Mouse (Mus musculus) embryonic facial prominence, embryonic 11.5 days (tissue): ENCODE results near the gene Cdca5. TPM values are rescaled to one million over a fixed set of nuclear protein-coding genes. Genes with fewer than 3 reads are reported as not detected.
A peak's percentile ranks its signal among the peaks of the same experiment; 100 is the strongest.

Source experiments
- ATAC-seq: fragments of 200-750 bp; cut with Nextera tagmentation; replicated peaks from 2 replicates; pipeline ENCODE4 v1.8.0; 2017; ENCODE audit warnings: low read depth; ENCODE audit not compliant: insufficient number of reproducible peaks, low FRiP score, low TSS enrichment
- DNase-seq: peaks from one replicate; pipeline ENCODE4 v3.0.0-alpha.2; 2015; ENCODE audit warnings: low spot score
- H3K27ac ChIP-seq: fragments of 300-500 bp; sonication (generic); replicated peaks from 2 replicates; pipeline ENCODE4 v1.5.1; 2014; ENCODE audit warnings: mild to moderate bottlenecking, low read depth, low read length, control low read depth
- H3K27me3 ChIP-seq: fragments of 300-500 bp; sonication (generic); 2 replicates; pipeline ENCODE4 v1.6.1; 2014; ENCODE audit warnings: mild to moderate bottlenecking, low read length, moderate library complexity, mixed read lengths; ENCODE audit not compliant: control insufficient read depth, insufficient read depth
- H3K36me3 ChIP-seq: fragments of 300-500 bp; sonication (generic); replicated peaks from 2 replicates; pipeline ENCODE4 v1.6.1; 2014; ENCODE audit warnings: low read depth, mild to moderate bottlenecking, low read length, moderate library complexity, mixed read lengths; ENCODE audit not compliant: control insufficient read depth, insufficient read depth
- H3K4me1 ChIP-seq: fragments of 300-500 bp; sonication (generic); 2 replicates; pipeline ENCODE4 v1.6.1; 2014; ENCODE audit warnings: low read length, mixed read lengths; ENCODE audit not compliant: control insufficient read depth, insufficient read depth
- H3K4me2 ChIP-seq: fragments of 300-500 bp; sonication (generic); 2 replicates; pipeline ENCODE4 v1.6.1; 2014; ENCODE audit warnings: low read depth, mild to moderate bottlenecking, control low read depth, low read length, moderate library complexity
- H3K4me3 ChIP-seq: fragments of 300-500 bp; sonication (generic); 2 replicates; pipeline ENCODE4 v1.5.1; 2014; ENCODE audit warnings: low read depth, low read length, control low read depth
- H3K9ac ChIP-seq: fragments of 300-500 bp; sonication (generic); replicated peaks from 2 replicates; pipeline ENCODE4 v1.6.1; 2014; ENCODE audit warnings: mild to moderate bottlenecking, control low read depth, low read length
- H3K9me3 ChIP-seq: fragments of 300-500 bp; sonication (generic); replicated peaks from 2 replicates; pipeline ENCODE4 v1.6.1; 2016; ENCODE audit warnings: mild to moderate bottlenecking, low read length, inconsistent platforms, mixed read lengths; ENCODE audit not compliant: control insufficient read depth
- WGBS: fragments of 180-500 bp; shearing (Covaris S2); extraction: QIAGEN DNeasy Blood & Tissue Kit; methylation state at CpG from one replicate; pipeline ENCODE4 v1.1.7; 2014; 5-methylcytosine and 5-hydroxymethylcytosine counted together
- polyA plus RNA-seq: library from polyadenylated mRNA; unstranded; fragments of >200 nt; fragmentation: Nextera tagmentation; extraction: Ambion mirVana; gene quantifications from 2 replicates; pipeline ENCODE4 v1.2.1, GENCODE M21; 2014

The Cdca5 gene
- polyA plus RNA-seq, 1 experiment from 2014 or later, result 65.2 TPM

GRCm38 (mm10) chr19:6056696-6057095 is 28.1 kb upstream of the Cdca5 start:
- no peak for ATAC-seq
- Histone ChIP-seq H3K27ac (no peak overlapping the region), H3K27me3 (no peaks in the 10 kb centered on the region), H3K4me3 (peak overlapping the region; percentile 86), H3K9me3 (no peaks in the 10 kb centered on the region), H3K4me1 (no peaks in the 10 kb centered on the region), H3K9ac (peak overlapping the region; percentile 60), H3K4me2 (peak overlapping the region; percentile 64), H3K36me3 (peaks cover 5% of the 10 kb centered on the region)
- DNase-seq, result no peak
- WGBS, result 62% methylated on average over 4 of the region's 4 CpGs

DNA sequence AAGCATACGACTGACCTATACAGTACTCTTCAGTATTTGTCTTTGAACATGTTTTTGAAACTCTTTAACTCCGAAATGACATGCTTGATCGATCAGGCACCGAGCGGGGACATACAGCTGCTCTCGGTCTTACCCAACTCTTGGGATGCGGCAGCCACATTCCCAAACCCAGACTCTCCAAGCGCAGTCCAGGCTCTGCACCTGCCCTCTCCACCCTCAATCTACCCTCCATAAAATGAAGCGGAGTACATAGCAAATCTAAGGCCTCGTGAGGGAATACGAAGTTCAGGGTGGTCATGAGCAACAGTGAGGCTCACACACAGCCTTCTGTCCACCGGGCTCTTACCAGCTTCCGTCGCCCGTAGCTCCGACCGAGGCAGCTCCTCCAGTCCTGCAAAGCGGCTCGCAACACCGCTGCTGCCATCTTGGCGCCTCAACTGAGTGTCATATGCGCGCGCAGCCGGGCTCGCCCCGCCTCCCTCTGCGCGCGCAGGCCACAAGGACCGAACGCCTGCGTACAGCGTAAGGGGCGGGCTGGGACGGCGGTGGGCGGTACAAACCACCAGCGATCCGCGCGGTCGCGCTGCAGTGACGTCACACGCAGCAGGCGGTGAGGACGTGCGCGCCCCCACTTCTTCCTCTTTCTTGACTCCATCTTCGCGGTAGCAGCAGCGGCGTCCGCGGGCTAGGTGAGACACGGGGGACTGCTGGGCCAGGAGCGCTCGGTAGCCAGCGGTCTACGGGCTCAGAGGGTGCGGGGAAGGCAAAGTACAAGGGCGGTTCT is 27.3 kb upstream of the Cdca5 start, which contains the start of the genes Mrpl49 and Fau:
TSS of gene Mrpl49 (minus strand) at position 473 of the 784 bp plus-strand sequence.
TSS of gene Fau (plus strand) at position 532 of the 784 bp plus-strand sequence.
- Histone ChIP-seq H3K4me2 (peak within 1 kb of the TSS; percentile 70), H3K4me1 (peaks cover 4% of the 10 kb centered on the region), H3K9ac (peak within 1 kb of the TSS; percentile 87), H3K27ac (peak within 1 kb of the TSS; percentile 48; the same call in 1 of the 2 replicates), H3K27me3 (no peaks in the 10 kb centered on the region), H3K36me3 (peaks cover 5% of the 10 kb centered on the region), H3K9me3 (no peaks in the 10 kb centered on the region), H3K4me3 (peak within 1 kb of the TSS; percentile 86)
- ATAC-seq, result peak; percentile 77
- WGBS, result under 1% methylated on average over 61 of the region's 63 CpGs
- DNase-seq, result peak; percentile 98

GRCm38 (mm10) chr19:6058513-6058912 is 26.3 kb upstream of the Cdca5 start:
- Histone ChIP-seq H3K27ac (no peak overlapping the region), H3K4me2 (peak overlapping the region; percentile 70)
- ATAC-seq, result no peak

GRCm38 (mm10) chr19:6058966-6059365 is 25.8 kb upstream of the Cdca5 start:
- H3K27ac ChIP-seq, result no peak overlapping the region
- ATAC-seq, result no peak
- H3K9ac ChIP-seq, result peak overlapping the region; percentile 87; the same call in 1 of the 2 replicates
- no peaks in the 10 kb centered on the region for H3K27me3 ChIP-seq
- H3K36me3 ChIP-seq, result no peaks in the 10 kb centered on the region; the same call in none of the 2 replicates
- no peak for DNase-seq
- peak overlapping the region; percentile 70 for H3K4me2 ChIP-seq
- peak overlapping the region; percentile 86 for H3K4me3 ChIP-seq
- peaks cover 6% of the 10 kb centered on the region for H3K4me1 ChIP-seq
- 84% methylated on average over 5 of the region's 5 CpGs for WGBS
- no peaks in the 10 kb centered on the region for H3K9me3 ChIP-seq

More at GRCm38 (mm10) chr19:6058513-6058912, 26.3 kb upstream of the Cdca5 start:
- H3K27me3 ChIP-seq, result no peaks in the 10 kb centered on the region
- H3K9me3 ChIP-seq, result no peaks in the 10 kb centered on the region
- H3K4me3 ChIP-seq, result peak overlapping the region; percentile 86
- H3K36me3 ChIP-seq, result peaks cover 4% of the 10 kb centered on the region
- DNase-seq, result no peak
- H3K4me1 ChIP-seq, result peaks cover 6% of the 10 kb centered on the region
- H3K9ac ChIP-seq, result peak overlapping the region; percentile 87
- 38% methylated on average over 5 of the region's 5 CpGs for WGBS

DNA sequence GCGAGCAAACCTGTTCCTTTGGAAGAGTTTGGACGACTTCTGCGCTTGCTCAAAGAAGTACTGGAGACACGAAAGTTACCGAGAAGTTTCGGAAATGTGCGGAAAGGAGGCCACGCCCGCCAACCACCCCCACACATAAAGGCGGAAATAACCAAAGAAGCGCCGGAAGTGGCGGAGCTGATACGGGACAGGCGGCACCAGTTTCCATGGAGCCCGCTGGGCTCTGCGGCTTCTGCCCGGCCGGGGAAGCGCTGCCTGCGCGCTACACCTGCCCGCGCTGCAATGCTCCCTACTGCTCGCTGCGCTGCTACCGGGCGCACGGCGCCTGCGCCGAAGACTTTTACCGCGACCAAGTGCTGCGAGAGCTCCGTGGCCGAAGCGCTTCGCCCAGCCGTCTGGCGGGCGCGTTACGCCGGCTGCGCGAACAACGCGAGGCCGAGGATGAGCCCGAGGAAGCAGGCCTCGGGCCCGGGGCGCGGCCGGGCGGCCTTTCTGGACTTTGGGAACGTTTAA is 23.7 kb upstream of the Cdca5 start, which contains the start of gene Znhit2:
TSS of gene Znhit2 (plus strand) at position 172 of the 513 bp plus-strand sequence.
- Histone ChIP-seq H3K4me1 (peaks cover 6% of the 10 kb centered on the region), H3K9ac (peak within 1 kb of the TSS; percentile 92), H3K36me3 (no peaks in the 10 kb centered on the region; the same call in 1 of the 2 replicates), H3K4me2 (peak within 1 kb of the TSS; percentile 95), H3K4me3 (peak within 1 kb of the TSS; percentile 89), H3K27me3 (no peaks in the 10 kb centered on the region), H3K27ac (peak within 1 kb of the TSS; percentile 93), H3K9me3 (no peaks in the 10 kb centered on the region)
- ATAC-seq (peak; percentile 48), DNase-seq (peak; percentile 97)
- under 1% methylated on average over 58 of the region's 58 CpGs for WGBS

GRCm38 (mm10) chr19:6061641-6062302 is 23.0 kb upstream of the Cdca5 start:
- H3K4me1 ChIP-seq, result peaks cover 7% of the 10 kb centered on the region
- peak overlapping the region; percentile 89 for H3K4me3 ChIP-seq
- peak overlapping the region; percentile 92 for H3K9ac ChIP-seq
- no peaks in the 10 kb centered on the region; the same call in 1 of the 2 replicates for H3K36me3 ChIP-seq
- WGBS, result 2% methylated on average over 44 of the region's 44 CpGs
- peak overlapping the region; percentile 95 for H3K4me2 ChIP-seq
- no peaks in the 10 kb centered on the region for H3K27me3 ChIP-seq
- H3K9me3 ChIP-seq, result no peaks in the 10 kb centered on the region
- ATAC-seq, result no peak
- peak overlapping the region; percentile 93 for H3K27ac ChIP-seq
- DNase-seq, result peak; percentile 39

- DNase-seq (no peak), ATAC-seq (no peak)
- Histone ChIP-seq H3K36me3 (no peaks in the 10 kb centered on the region; the same call in 1 of the 2 replicates), H3K4me3 (peak overlapping the region; percentile 89), H3K4me1 (peaks cover 8% of the 10 kb centered on the region), H3K9me3 (no peaks in the 10 kb centered on the region), H3K27me3 (no peaks in the 10 kb centered on the region), H3K9ac (peak overlapping the region; percentile 92), H3K4me2 (peak overlapping the region; percentile 95), H3K27ac (no peak overlapping the region)
- 69% methylated on average over 5 of the region's 5 CpGs for WGBS
Observed at GRCm38 (mm10) chr19:6062418-6062817, 22.4 kb upstream of the Cdca5 start.
